Mouse (Mus musculus) adrenal gland, postnatal 25 days (tissue): ENCODE data around the gene Aqp11. TPM values are rescaled to one million over a fixed set of nuclear protein-coding genes. Genes with fewer than 3 reads are reported as not detected.

Experiments
- DNase-seq: peaks from one replicate; pipeline ENCODE4 v3.0.0; 2021; ENCODE audit warnings: mixed read lengths
- total RNA-seq: library from RNA; stranded (reverse); gene quantifications from 2 replicates; pipeline ENCODE4 v1.2.3, GENCODE M21; 2021

Gene Aqp11
- total RNA-seq, 1 experiment from 2014 or later, result 5.2 TPM

DNA sequence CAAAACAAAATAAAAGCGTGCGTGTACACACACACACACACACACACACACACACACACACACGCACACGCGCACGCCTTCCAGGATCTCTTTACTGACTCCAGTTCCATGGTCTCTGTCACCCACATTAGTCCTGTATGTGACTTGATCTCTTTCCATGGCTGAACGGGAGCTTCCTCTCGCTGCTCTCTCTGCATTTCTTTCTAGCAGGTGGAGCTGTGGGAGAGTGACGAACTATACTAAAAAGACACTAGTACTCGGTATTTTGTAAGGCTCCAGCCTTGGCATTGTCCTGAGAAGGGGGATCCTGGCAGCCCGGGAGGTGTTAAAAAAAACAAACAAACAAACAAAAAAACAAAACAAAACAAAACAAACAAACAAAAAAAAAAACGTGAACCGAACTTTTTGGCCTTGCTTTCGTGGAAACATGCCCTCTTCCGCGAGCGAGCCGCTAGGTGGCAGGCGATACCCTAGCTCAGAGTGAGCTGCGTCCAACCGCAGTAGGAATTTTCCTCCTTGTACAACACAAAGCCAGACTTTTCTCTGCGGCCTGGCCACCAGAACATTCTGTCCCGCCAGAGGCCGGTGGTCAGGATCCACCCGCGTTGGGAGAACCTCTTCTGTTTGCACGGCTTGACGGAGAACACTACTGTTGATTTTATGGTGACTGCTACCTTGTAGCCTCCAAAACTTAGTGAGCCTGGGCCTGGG lies 9.9 kb upstream of the Aqp11 start:
- peak; percentile 87 for DNase-seq

DNA sequence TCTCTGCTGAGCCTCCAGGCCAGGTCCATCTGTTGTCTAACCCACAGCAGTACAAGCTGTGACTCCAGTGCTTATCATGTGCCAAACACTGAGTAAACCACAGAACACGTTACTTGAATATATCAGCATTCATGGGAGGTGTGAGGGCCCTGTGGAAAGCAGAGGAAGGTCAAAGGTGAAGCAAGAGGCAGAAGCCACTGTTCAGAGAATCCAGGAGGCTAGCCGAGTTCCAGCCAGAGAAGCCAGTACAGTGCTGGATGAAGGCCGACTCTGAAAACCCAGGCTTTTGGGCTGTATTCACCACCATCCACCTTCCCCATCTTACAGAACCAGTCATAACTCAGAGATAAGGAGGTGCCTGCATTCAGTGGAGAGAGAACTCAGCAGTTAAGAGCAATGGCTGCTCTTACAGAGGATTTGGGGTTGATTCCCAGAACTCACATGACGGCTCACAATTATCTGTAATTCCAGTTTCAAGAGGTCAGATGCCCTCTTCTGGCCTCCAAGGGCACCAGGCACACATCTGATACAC lies 9.2 kb upstream of the Aqp11 start:
- no peak for DNase-seq

- DNase-seq, result peak; percentile 65
Observed at GRCm38 (mm10) chr7:97745299-97745698, 7.2 kb upstream of the Aqp11 start.

- no peak for DNase-seq
Observed at GRCm38 (mm10) chr7:97741756-97742291, 3.7 kb upstream of the Aqp11 start.

DNA sequence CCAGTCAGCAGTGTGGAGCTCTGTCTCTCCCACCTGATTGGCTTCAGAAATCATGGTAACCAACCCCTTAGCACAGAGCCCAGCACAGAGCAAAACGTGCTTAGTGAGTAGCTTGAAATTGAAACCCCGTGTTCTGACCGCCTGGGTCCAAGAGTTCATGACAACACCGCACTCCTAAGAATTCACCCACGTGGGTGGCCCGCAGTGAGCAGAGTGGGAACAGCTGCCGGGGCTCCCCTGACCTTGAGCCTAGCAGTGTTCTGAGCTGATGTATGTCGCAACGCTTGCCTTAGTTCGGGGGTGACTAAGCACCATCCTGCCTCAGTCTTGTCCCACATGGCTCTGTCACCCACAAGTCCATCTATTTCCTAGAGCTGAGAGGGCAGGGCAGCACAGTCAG lies 2.9 kb upstream of the Aqp11 start:
- peak; percentile 58 for DNase-seq

DNA sequence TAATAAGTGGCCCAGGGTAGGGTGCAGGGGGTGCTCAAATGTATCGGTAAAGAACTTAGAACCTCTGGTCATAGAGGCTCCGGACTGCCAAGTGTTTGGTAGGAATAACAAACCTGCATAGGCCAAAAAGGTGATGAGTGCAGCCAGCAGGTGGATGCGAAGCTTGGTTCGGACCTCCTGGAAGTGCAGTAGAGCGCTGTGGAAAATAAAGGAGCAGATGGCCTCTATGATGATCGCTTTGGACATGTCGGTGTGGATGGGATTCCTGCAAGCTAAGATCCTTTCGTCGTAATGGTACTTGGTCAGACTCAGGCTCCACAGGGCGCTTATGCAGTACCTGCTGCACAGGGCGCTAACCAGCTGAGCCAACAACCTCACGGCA lies 842 bp downstream of the Aqp11 start:
- DNase-seq, result no peak

DNA sequence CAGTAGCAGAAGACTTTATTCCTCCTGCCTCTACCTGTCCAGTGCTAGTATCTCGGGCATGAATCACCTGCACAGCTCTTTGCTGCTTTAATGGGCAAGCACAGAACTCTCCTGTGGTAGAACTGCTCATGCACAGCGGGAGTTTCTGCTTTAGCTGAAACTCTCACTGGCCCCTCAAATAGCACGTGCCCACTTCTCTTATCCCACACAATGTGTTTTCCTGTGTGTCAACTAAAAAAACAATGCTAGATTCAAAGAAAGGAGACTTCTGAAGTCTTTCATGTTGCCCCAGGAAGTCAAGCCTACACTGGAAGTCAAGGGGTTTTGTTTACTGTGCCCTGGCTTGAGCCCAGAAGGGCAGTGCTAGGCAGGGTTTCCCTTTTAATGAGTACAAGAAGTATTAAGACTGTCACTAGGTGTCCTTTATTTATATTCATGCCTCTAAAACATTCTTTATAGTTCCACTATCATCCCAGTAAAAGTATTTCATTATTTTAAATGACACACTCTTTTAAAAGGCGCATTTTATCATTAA lies 2.1 kb downstream of the Aqp11 start:
- DNase-seq, result no peak

DNA sequence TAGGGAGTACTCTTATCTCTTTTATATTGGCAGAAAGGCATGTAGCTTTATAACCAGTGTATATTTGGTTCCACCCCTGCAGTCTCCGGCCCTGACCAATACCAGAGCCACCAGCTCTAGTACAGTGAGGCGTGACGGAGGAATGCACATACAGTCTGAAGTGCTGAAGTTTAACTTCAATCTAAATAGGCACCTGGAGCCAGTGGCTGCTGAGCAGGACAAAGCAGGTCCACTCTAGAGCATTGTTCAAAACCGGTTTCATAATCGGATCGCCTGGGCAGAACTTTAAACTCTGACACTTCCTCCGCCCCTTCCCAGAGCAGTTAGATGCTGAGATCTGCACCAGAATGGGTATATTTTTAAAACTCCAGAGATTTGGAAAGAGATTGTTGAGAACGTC lies 3.1 kb downstream of the Aqp11 start:
- DNase-seq, result no peak

DNA sequence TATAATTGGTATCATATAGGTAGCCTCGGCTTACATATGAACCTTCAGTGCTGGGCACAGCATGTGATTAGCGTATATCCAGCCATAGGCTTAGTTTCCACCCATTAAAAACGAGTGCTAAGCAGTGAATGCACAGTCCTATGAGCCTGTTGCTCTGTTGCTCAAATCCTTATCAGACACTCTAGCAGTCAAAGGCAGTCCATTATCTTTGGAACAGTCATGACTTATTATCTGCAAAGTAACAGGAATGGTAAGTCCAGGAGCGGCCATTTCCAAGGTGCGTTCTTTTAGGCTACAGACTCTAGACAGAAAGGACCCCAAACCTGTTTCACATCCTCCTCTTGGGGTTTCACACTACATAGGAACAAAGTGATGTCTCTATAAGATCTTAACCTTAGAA lies 4.5 kb downstream of the Aqp11 start:
- no peak for DNase-seq

- DNase-seq, result no peak
Observed at GRCm38 (mm10) chr7:97730427-97730826, 7.7 kb downstream of the Aqp11 start.

DNA sequence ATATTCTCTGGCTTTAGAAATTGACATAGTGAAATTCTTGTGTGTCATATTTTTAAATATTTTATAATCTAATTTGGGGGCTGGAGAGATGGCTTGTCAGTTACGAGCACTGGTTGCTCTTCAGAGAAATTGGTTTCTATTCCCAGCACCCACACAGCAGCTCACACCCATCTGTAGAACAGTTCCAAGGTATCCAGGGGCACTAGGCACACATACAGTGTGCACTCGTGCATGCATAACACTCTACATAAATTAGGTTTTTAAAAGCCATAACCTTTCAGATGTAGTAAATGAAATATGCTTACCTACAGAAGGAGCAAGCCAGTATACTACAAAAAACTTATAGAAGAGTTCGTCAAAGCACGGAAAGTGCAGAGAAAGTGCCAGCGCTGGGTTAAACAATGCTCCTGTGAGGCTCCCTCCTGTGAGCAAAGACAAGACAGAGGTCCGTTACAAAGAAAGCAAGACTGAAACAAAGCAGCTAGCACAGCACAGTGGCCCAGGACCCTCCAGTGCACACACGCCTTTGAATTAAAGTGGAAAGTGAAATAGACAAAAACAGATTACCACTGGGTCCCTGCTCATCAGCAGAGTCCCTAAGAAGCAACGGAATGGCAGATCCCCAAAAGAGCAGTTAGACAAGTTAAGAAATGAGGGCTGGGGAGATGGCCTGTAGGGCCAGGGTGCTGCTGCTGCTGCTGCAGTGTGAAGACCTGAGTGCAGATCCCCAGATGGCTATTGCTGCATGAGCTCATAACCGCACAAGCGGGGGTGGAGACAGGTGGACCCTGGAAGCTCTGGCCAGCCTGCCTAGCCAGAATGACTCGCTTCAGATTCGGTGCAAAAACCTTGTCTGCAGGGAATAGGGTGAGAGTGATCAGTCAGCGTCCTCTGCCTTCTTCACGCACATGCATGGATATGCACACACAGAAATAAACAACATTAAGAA lies 9.1 kb downstream of the Aqp11 start:
- DNase-seq, result no peak

- DNase-seq, result no peak
Observed at GRCm38 (mm10) chr7:97726778-97727177, 11.3 kb downstream of the Aqp11 start.

DNA sequence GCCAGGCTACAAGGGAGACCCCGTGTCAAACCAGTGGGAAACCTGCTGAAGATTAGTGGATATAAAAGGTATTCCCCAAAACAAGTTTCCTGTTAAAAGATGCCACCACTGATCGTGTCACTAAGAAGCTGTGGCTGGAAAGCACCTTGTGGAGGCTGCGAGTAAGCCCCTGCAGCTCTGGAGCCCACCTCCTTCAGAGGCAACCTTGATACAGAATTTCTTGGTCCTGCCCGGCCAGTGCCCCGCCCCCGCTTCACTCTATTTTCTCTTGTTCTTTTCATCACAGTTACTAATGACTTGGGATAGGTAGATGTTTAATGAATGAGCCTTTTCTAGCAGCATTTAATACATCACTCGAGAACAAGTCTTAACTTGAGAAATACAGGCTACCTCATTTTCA lies 12.0 kb downstream of the Aqp11 start:
- DNase-seq, result no peak

GRCm38 (mm10) chr7:97725401-97725800 lies 12.7 kb downstream of the Aqp11 start:
- DNase-seq, result no peak

- no peak for DNase-seq
Observed at GRCm38 (mm10) chr7:97723646-97724538, 14.2 kb downstream of the Aqp11 start.

- DNase-seq, result no peak
Observed at GRCm38 (mm10) chr7:97722278-97722918, 15.7 kb downstream of the Aqp11 start.

DNA sequence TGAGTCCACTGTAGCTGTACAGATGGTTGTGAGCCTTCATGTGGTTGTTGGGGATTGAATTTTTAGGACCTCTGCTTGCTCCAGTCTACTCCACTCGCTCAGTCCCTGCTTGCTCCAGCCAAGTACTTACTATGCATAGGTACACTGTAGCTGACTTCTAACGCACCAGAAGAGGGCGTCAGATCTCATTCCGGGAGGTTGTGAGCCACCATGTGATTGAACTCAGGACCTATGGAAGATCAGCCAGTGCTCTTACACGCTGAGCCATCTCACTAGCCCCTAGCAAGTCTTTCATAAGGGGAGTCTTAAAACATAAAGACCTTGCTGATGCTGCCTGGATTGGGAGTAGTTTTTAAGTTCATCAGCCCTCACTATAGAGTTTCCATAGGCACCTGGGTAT lies 18.0 kb downstream of the Aqp11 start:
- no peak for DNase-seq

GRCm38 (mm10) chr7:97719078-97719477 lies 19.0 kb downstream of the Aqp11 start:
- no peak for DNase-seq

- no peak for DNase-seq
Observed at GRCm38 (mm10) chr7:97717326-97717725, 20.8 kb downstream of the Aqp11 start.

GRCm38 (mm10) chr7:97714651-97715050 lies 23.4 kb downstream of the Aqp11 start:
- DNase-seq, result no peak

DNA sequence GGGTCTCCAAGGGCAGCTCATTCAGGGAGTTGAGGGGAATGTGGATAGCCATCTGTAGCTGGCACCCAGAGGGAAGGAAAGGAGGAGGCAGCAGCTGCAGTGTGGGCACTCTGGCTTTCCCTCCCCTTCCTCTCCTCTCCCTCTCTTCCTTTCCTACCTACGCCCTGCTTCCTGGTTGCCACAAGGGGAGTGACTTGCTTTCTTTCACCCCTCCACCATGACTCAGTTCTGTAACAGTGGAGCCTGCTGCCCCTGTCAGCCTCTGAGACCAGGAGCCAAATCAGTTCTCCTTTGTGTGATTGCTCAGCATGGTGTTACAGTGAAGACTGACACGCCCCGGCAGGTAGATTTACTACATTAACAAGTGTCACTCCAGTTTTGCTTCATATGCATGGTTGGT lies 28.9 kb downstream of the Aqp11 start:
- DNase-seq, result no peak
